Mouse (Mus musculus) CH12.LX (cell line): ENCODE results near the gene Ston2. TPM values are rescaled to one million over a fixed set of nuclear protein-coding genes. Genes with fewer than 3 reads are reported as not detected.

Experiments
- DNase-seq: peaks from one replicate; pipeline ENCODE4 v3.0.0-alpha.2; 2013; ENCODE audit errors: extremely low read depth
- H3K27ac ChIP-seq: 2 replicates; pipeline ENCODE4 v1.5.1; 2012; ENCODE audit warnings: low read depth, mild to moderate bottlenecking, control low read depth, moderate library complexity; ENCODE audit not compliant: insufficient read depth
- H3K27me3 ChIP-seq: replicated peaks from 2 replicates; pipeline ENCODE3; 2012; ENCODE audit warnings: inconsistent platforms
- H3K36me3 ChIP-seq, 2 experiments: replicated peaks in 1 of 2; 2 replicates each; pipeline versions ENCODE3 to v1.6.1; 2012; ENCODE audit warnings: inconsistent platforms in 1 of 2, low read length in 1 of 2, mild to moderate bottlenecking in 1 of 2, mixed read lengths in 1 of 2, moderate library complexity in 1 of 2; ENCODE audit not compliant: control insufficient read depth in 1 of 2, insufficient read depth in 1 of 2
- H3K4me1 ChIP-seq, 2 experiments: 2 replicates each; pipeline ENCODE4 v1.6.1; 2012; ENCODE audit warnings: inconsistent platforms in 1 of 2, moderate library complexity in 1 of 2; ENCODE audit not compliant: insufficient read depth in 2 of 2, control insufficient read depth in 1 of 2
- H3K4me2 ChIP-seq: 2 replicates; pipeline ENCODE4 v1.6.1; 2012; ENCODE audit warnings: low read depth, mild to moderate bottlenecking, control low read depth; ENCODE audit not compliant: poor library complexity, insufficient read depth, severe bottlenecking
- H3K4me3 ChIP-seq, 3 experiments: fragments of 150-350 bp in 1 of 3; sonication (generic) in 1 of 3; replicated peaks in 1 of 3; 2 replicates each; pipeline versions ENCODE3 to v1.5.1; 2011 to 2012; ENCODE audit warnings: low read depth in 2 of 3, low read length in 2 of 3, mild to moderate bottlenecking in 2 of 3, moderate library complexity in 2 of 3, control low read depth in 1 of 3, improper control_type of control experiment in 1 of 3, inconsistent platforms in 1 of 3, mixed read lengths in 1 of 3; ENCODE audit not compliant: poor library complexity in 1 of 3
- H3K79me2 ChIP-seq: replicated peaks from 2 replicates; pipeline ENCODE4 v1.6.1; 2012; ENCODE audit warnings: mild to moderate bottlenecking, moderate library complexity; ENCODE audit not compliant: control insufficient read depth, poor library complexity, insufficient read depth, severe bottlenecking; ENCODE audit errors: extremely low read depth
- H3K9ac ChIP-seq: 2 replicates; pipeline ENCODE4 v1.6.1; 2012; ENCODE audit warnings: low read depth, mild to moderate bottlenecking, control low read depth, moderate library complexity; ENCODE audit not compliant: insufficient read depth
- H3K9me3 ChIP-seq: replicated peaks from 2 replicates; pipeline ENCODE3; 2012; ENCODE audit warnings: low read length, inconsistent platforms, mixed read lengths
- BHLHE40 ChIP-seq: IDR thresholded peaks from 2 replicates; pipeline ENCODE4 v1.6.1; 2011; ENCODE audit warnings: mild to moderate bottlenecking, low read depth, low read length, improper control_type of control experiment
- CTCF ChIP-seq, 2 experiments: IDR thresholded peaks in 1 of 2; conservative IDR thresholded peaks in 1 of 2; 2 replicates each; pipeline ENCODE4 v1.5.1; 2011 to 2012; ENCODE audit warnings: low read depth in 2 of 2, low read length in 2 of 2, improper control_type of control experiment in 1 of 2, inconsistent platforms in 1 of 2, mild to moderate bottlenecking in 1 of 2, moderate library complexity in 1 of 2
- E2F4 ChIP-seq: IDR thresholded peaks from 2 replicates; pipeline ENCODE4 v1.6.1; 2011; ENCODE audit warnings: low read depth, low read length, improper control_type of control experiment; ENCODE audit not compliant: insufficient replicate concordance
- ELF1 ChIP-seq: IDR thresholded peaks from 2 replicates; pipeline ENCODE4 v1.6.1; 2014; ENCODE audit warnings: low read depth, mild to moderate bottlenecking, inconsistent platforms, low read length, improper control_type of control experiment
- EP300 ChIP-seq: IDR thresholded peaks from 2 replicates; pipeline ENCODE4 v1.6.1; 2011; ENCODE audit warnings: low read length, improper control_type of control experiment
- ETS1 ChIP-seq: conservative IDR thresholded peaks from 2 replicates; pipeline ENCODE4 v1.6.1; 2012; ENCODE audit warnings: low read depth, mild to moderate bottlenecking, inconsistent platforms, low read length, improper control_type of control experiment, moderate library complexity
- GABPA ChIP-seq: IDR thresholded peaks from 2 replicates; pipeline ENCODE4 v1.6.1; 2012; ENCODE audit warnings: low read depth, low read length, improper control_type of control experiment, inconsistent platforms; ENCODE audit not compliant: insufficient replicate concordance
- IRF4 ChIP-seq: IDR thresholded peaks from 2 replicates; pipeline ENCODE4 v1.6.1; 2014; ENCODE audit warnings: low read depth, mild to moderate bottlenecking, inconsistent platforms, low read length, improper control_type of control experiment
- JUN ChIP-seq: IDR thresholded peaks from 2 replicates; pipeline ENCODE4 v1.6.1; 2011; ENCODE audit warnings: low read depth, mild to moderate bottlenecking, low read length, improper control_type of control experiment, moderate library complexity; ENCODE audit not compliant: insufficient read depth
- JUND ChIP-seq: conservative IDR thresholded peaks from 2 replicates; pipeline ENCODE4 v1.6.1; 2011; ENCODE audit warnings: low read depth, low read length, improper control_type of control experiment
- KAT2A ChIP-seq: IDR thresholded peaks from 2 replicates; pipeline ENCODE4 v1.6.1; 2012; ENCODE audit warnings: low read length, improper control_type of control experiment, inconsistent platforms; ENCODE audit not compliant: insufficient replicate concordance
- MAFK ChIP-seq: IDR thresholded peaks from 2 replicates; pipeline ENCODE4 v1.6.1; 2011; ENCODE audit warnings: low read length, improper control_type of control experiment; ENCODE audit not compliant: insufficient replicate concordance
- MAX ChIP-seq: IDR thresholded peaks from 2 replicates; pipeline ENCODE4 v1.6.1; 2011; ENCODE audit warnings: low read length, improper control_type of control experiment
- MAZ ChIP-seq: IDR thresholded peaks from 2 replicates; pipeline ENCODE4 v1.6.1; 2012; ENCODE audit warnings: low read depth, mild to moderate bottlenecking, inconsistent platforms, low read length, improper control_type of control experiment, moderate library complexity
- MEF2A ChIP-seq: IDR thresholded peaks from 2 replicates; pipeline ENCODE4 v1.6.1; 2014; ENCODE audit warnings: low read depth, mild to moderate bottlenecking, inconsistent platforms, low read length, improper control_type of control experiment, borderline replicate concordance
- POLR2A ChIP-seq: IDR thresholded peaks from 2 replicates; pipeline ENCODE4 v1.6.1; 2011; ENCODE audit warnings: low read depth, mild to moderate bottlenecking, improper control_type of control experiment, low read length
- RAD21 ChIP-seq: IDR thresholded peaks from 2 replicates; pipeline ENCODE4 v1.6.1; 2011; ENCODE audit warnings: low read depth, mild to moderate bottlenecking, low read length, improper control_type of control experiment, moderate library complexity
- RCOR1 ChIP-seq: conservative IDR thresholded peaks from 2 replicates; pipeline ENCODE4 v1.6.1; 2012; ENCODE audit warnings: low read depth, mild to moderate bottlenecking, inconsistent platforms, low read length, improper control_type of control experiment
- SIN3A ChIP-seq: IDR thresholded peaks from 2 replicates; pipeline ENCODE4 v1.6.1; 2012; ENCODE audit warnings: low read length, improper control_type of control experiment, inconsistent platforms
- SMC3 ChIP-seq: IDR thresholded peaks from 2 replicates; pipeline ENCODE4 v1.6.1; 2011; ENCODE audit warnings: low read depth, low read length, improper control_type of control experiment
- TBP ChIP-seq: conservative IDR thresholded peaks from 2 replicates; pipeline ENCODE4 v1.6.1; 2011; ENCODE audit warnings: low read depth, low read length, improper control_type of control experiment
- TCF12 ChIP-seq: IDR thresholded peaks from 2 replicates; pipeline ENCODE4 v1.6.1; 2014; ENCODE audit warnings: low read depth, mild to moderate bottlenecking, inconsistent platforms, low read length, improper control_type of control experiment
- UBTF ChIP-seq: IDR thresholded peaks from 2 replicates; pipeline ENCODE4 v1.6.1; 2012; ENCODE audit warnings: low read depth, mild to moderate bottlenecking, inconsistent platforms, low read length, improper control_type of control experiment, moderate library complexity
- ZMIZ1 ChIP-seq: IDR thresholded peaks from 2 replicates; pipeline ENCODE4 v1.6.1; 2012; ENCODE audit warnings: low read depth, mild to moderate bottlenecking, inconsistent platforms, low read length, improper control_type of control experiment
- ZNF384 ChIP-seq: IDR thresholded peaks from 2 replicates; pipeline ENCODE4 v1.6.1; 2012; ENCODE audit warnings: low read depth, low read length, improper control_type of control experiment, inconsistent platforms
- dilution Hi-C: fragments of 300-500 bp; cut with MboI; formaldehyde crosslinking; loops from 2 replicates; pipeline ENCODE4 v1.14.3; 2020; ENCODE audit warnings: low sequenced_read_pairs; ENCODE audit not compliant: extremely low pct_unique_long_range_greater_than_20kb, extremely low pct_ligation_motif_present
- in situ Hi-C: fragments of 300-500 bp; cut with MboI; formaldehyde crosslinking; loops from 3 replicates; pipeline ENCODE4 v1.14.3; 2019; ENCODE audit warnings: low sequenced_read_pairs, low pct_ligation_motif_present, low pct_unique_long_range_greater_than_20kb, mixed read lengths
- polyA plus RNA-seq: library from polyadenylated mRNA; unstranded; fragments of >175 nt; gene quantifications from 2 replicates; pipeline ENCODE4 v1.2.1, GENCODE M21; 2012; ENCODE audit warnings: low read depth; ENCODE audit not compliant: insufficient read length
- total RNA-seq, 2 experiments: library from RNA; depleted of rRNA; stranded (reverse); fragments of 300-350 nt in 1 of 2; fragments of >200 nt in 1 of 2; gene quantifications; 2 replicates each; pipeline ENCODE4 v1.2.3; 2012 to 2014

Gene Ston2
- total and polyA plus RNA-seq, 3 experiments, result 0.21 to 0.34 TPM; not detected in 1

GRCm38 (mm10) chr12:91766338-91767107, 21.7 kb downstream of the Ston2 start:
- dilution Hi-C loops (no loop called here), in situ Hi-C loops (no loop called here)
- Histone ChIP-seq H3K4me2 (peak overlapping the region; percentile 82), H3K27me3 (peaks cover 77% of the 10 kb centered on the region), H3K4me1 (peaks cover 18 to 30% of the 10 kb centered on the region in 2 experiments), H3K27ac (no peak overlapping the region), H3K4me3 (peak overlapping the region in 1 of 3 experiments; percentile 0), H3K36me3 (no peaks in the 10 kb centered on the region), H3K79me2 (no peaks in the 10 kb centered on the region), H3K9me3 (peaks cover 14% of the 10 kb centered on the region), H3K9ac (no peak overlapping the region)
- no peak for TF ChIP-seq E2F4
- TF ChIP-seq JUND, result no peak
- no peak for TF ChIP-seq POLR2A
- no peak for TF ChIP-seq UBTF
- TF ChIP-seq ETS1, result peak; percentile 56
- TF ChIP-seq MAX, result no peak
- TF ChIP-seq SMC3, result no peak
- 0 out of 2 replicates have a peak, but pooled peaks have one; percentile 38 for TF ChIP-seq IRF4
- TF ChIP-seq TBP, result no peak
- no peak for TF ChIP-seq RAD21
- peak; percentile 74 for TF ChIP-seq SIN3A
- no peak for TF ChIP-seq JUN
- no peak for TF ChIP-seq MAZ
- 0 out of 2 replicates have a peak, but pooled peaks have one; percentile 41 for TF ChIP-seq EP300
- no peak for TF ChIP-seq GABPA
- TF ChIP-seq ELF1, result peak; percentile 30; the same call in 1 of the 2 replicates
- DNase-seq, result peak; percentile 68

- no peak overlapping the region for H3K9ac ChIP-seq
Observed at GRCm38 (mm10) chr12:91765504-91765903, 22.7 kb downstream of the Ston2 start.

More at GRCm38 (mm10) chr12:91765504-91765903, 22.7 kb downstream of the Ston2 start:
- in situ Hi-C loops, result no loop called here
- Histone ChIP-seq H3K9me3 (peaks cover 10% of the 10 kb centered on the region), H3K4me2 (peak overlapping the region; percentile 82), H3K4me3 (peak overlapping the region in 1 of 3 experiments; percentile 19), H3K27ac (no peak overlapping the region), H3K36me3 (no peaks in the 10 kb centered on the region), H3K79me2 (no peaks in the 10 kb centered on the region), H3K4me1 (peaks cover 18 to 33% of the 10 kb centered on the region in 2 experiments), H3K27me3 (peaks cover 74% of the 10 kb centered on the region)
- dilution Hi-C loops, result no loop called here
- TF ChIP-seq RAD21 (no peak; the same call in 1 of the 2 replicates), ZMIZ1 (no peak), MAFK (peak; percentile 93), TBP (0 out of 2 replicates have a peak, but pooled peaks have one; percentile 47), ETS1 (peak; percentile 79), ZNF384 (no peak; the same call in 1 of the 2 replicates), KAT2A (no peak), ELF1 (peak; percentile 16; the same call in 1 of the 2 replicates), EP300 (peak; percentile 82), MEF2A (peak; percentile 77), RCOR1 (0 out of 2 replicates have a peak, but pooled peaks have one; percentile 36), BHLHE40 (peak; percentile 90), CTCF (conservative IDR thresholded peaks at IDR 0.05 in 1 of 2, IDR thresholded peaks at IDR 0.05 in 1 of 2; ENCODE audit: low read depth in 2 of 2, low read length in 2 of 2) (no peak), TCF12 (peak; percentile 66), IRF4 (peak; percentile 77), UBTF (peak; percentile 50; the same call in 1 of the 2 replicates)
- DNase-seq, result peak; percentile 95
